Mouse (Mus musculus): ENCODE measurements around the gene Aldh16a1.

GRCm38 (mm10) chr7:45156206-45156605, 1.8 kb upstream of the Aldh16a1 start:
- TF ChIP-seq CTCF (IDR thresholded peaks at IDR 0.05; ENCODE audit: control insufficient read depth, insufficient read depth, insufficient replicate concordance, low read depth, low read length) (no peak), POLR2A (IDR thresholded peaks at IDR 0.05; ENCODE audit: control insufficient read depth, low read depth, low read length) (no peak)
